Mouse (Mus musculus) lung, postnatal 0 days (tissue): Measurements from ENCODE around the gene Slc24a3. TPM values are rescaled to one million over a fixed set of nuclear protein-coding genes. Genes with fewer than 3 reads are reported as not detected.

ENCODE experiments used
- ATAC-seq: fragments of 200-750 bp; cut with Nextera tagmentation; 2 replicates; pipeline ENCODE4 v1.8.0; 2017; ENCODE audit warnings: moderate library complexity
- DNase-seq: peaks from one replicate; pipeline ENCODE4 v3.0.0-alpha.2; 2016; ENCODE audit warnings: low spot score
- H3K27ac ChIP-seq: fragments of 300-500 bp; sonication (generic); 2 replicates; pipeline ENCODE4 v1.5.1; 2014; ENCODE audit warnings: antibody characterized with exemption, mild to moderate bottlenecking, low read length, mixed read lengths
- H3K27me3 ChIP-seq: fragments of 300-500 bp; sonication (generic); replicated peaks from 2 replicates; pipeline ENCODE4 v1.6.1; 2014; ENCODE audit warnings: low read length, mixed read lengths; ENCODE audit not compliant: insufficient read depth
- H3K36me3 ChIP-seq: fragments of 300-500 bp; sonication (generic); 2 replicates; pipeline ENCODE4 v1.6.1; 2014; ENCODE audit warnings: low read length, mixed read lengths; ENCODE audit not compliant: insufficient read depth
- H3K4me1 ChIP-seq: fragments of 300-500 bp; sonication (generic); 2 replicates; pipeline ENCODE4 v1.6.1; 2014; ENCODE audit warnings: antibody characterized with exemption, low read depth, low read length, mixed read lengths; ENCODE audit not compliant: insufficient read depth
- H3K4me2 ChIP-seq: fragments of 300-500 bp; sonication (generic); replicated peaks from 2 replicates; pipeline ENCODE4 v1.6.1; 2014; ENCODE audit warnings: low read depth, mild to moderate bottlenecking, low read length, moderate library complexity, mixed read lengths
- H3K4me3 ChIP-seq: fragments of 300-500 bp; sonication (generic); 2 replicates; pipeline ENCODE4 v1.5.1; 2014; ENCODE audit warnings: low read depth, low read length
- H3K9ac ChIP-seq: fragments of 300-500 bp; sonication (generic); replicated peaks from 2 replicates; pipeline ENCODE4 v1.6.1; 2014; ENCODE audit warnings: low read depth, mild to moderate bottlenecking
- H3K9me3 ChIP-seq: fragments of 300-500 bp; sonication (generic); 2 replicates; pipeline ENCODE4 v1.6.1; 2016; ENCODE audit warnings: low read length, mixed read lengths
- CTCF ChIP-seq: IDR thresholded peaks from 2 replicates; pipeline ENCODE4 v1.5.1; 2016; ENCODE audit warnings: antibody characterized with exemption, mild to moderate bottlenecking
- EP300 ChIP-seq: IDR thresholded peaks from 2 replicates; pipeline ENCODE4 v1.6.1; 2016; ENCODE audit warnings: antibody characterized with exemption, mild to moderate bottlenecking, control low read depth
- WGBS: fragments of 180-500 bp; shearing (Covaris S2); extraction: QIAGEN DNeasy Blood & Tissue Kit; methylation state at CpG from one replicate; pipeline ENCODE4 v1.1.7; 2014; 5-methylcytosine and 5-hydroxymethylcytosine counted together
- polyA plus RNA-seq: library from polyadenylated mRNA; unstranded; fragments of >200 nt; fragmentation: Nextera tagmentation; extraction: Ambion mirVana; gene quantifications from 2 replicates; pipeline ENCODE4 v1.2.1, GENCODE M21; 2015

The Slc24a3 gene
- polyA plus RNA-seq, 1 experiment from 2014 or later = 2.3 TPM

- no peak overlapping the region for H3K27ac ChIP-seq
- DNase-seq (no peak), ATAC-seq (no peak)
- no peak for TF ChIP-seq EP300
- no peak for TF ChIP-seq CTCF
- H3K9ac ChIP-seq = no peak overlapping the region
- no peak overlapping the region for H3K4me3 ChIP-seq
- H3K27me3 ChIP-seq = no peaks in the 10 kb centered on the region
- H3K9me3 ChIP-seq = no peaks in the 10 kb centered on the region
- WGBS = 80% methylated on average over 3 of the region's 3 CpGs
- no peak overlapping the region for H3K4me2 ChIP-seq
- H3K4me1 ChIP-seq = no peaks in the 10 kb centered on the region
- no peaks in the 10 kb centered on the region for H3K36me3 ChIP-seq
Measured at GRCm38 (mm10) chr2:145656121-145656520, 488.6 kb downstream of the Slc24a3 start.

DNA sequence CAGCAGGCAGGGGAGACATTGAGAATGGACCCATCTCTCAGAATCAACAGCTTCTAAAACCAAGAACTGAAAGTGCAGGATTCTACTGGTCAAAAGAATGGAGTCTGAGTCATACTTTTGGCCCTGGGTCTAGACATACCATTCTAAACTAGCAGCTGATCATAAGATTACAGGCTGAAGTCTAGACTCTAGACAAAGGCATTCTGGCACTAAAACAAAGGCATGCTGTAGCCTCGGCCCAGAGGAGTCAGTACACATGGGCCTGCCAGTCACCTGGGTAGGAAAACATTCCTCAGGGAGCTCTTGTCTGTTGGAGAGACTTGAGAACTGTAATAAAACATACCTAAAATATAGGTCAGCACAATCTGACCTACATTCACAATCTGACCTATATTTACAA is 489.2 kb downstream of the Slc24a3 start:
- Histone ChIP-seq H3K4me3 (no peak overlapping the region), H3K36me3 (no peaks in the 10 kb centered on the region), H3K9ac (no peak overlapping the region), H3K9me3 (no peaks in the 10 kb centered on the region), H3K27me3 (no peaks in the 10 kb centered on the region), H3K4me1 (no peaks in the 10 kb centered on the region), H3K27ac (no peak overlapping the region), H3K4me2 (no peak overlapping the region)
- WGBS = 17% methylated on average over 1 of the region's 1 CpGs
- TF ChIP-seq EP300 = peak; percentile 47; the same call in 1 of the 2 replicates
- no peak for TF ChIP-seq CTCF
- peak; percentile 52 for DNase-seq
- ATAC-seq = peak; percentile 88

GRCm38 (mm10) chr2:145661242-145661641 is 493.7 kb downstream of the Slc24a3 start:
- Histone ChIP-seq H3K9me3 (no peaks in the 10 kb centered on the region), H3K4me2 (no peak overlapping the region), H3K27ac (no peak overlapping the region), H3K9ac (no peak overlapping the region), H3K27me3 (no peaks in the 10 kb centered on the region), H3K36me3 (no peaks in the 10 kb centered on the region), H3K4me1 (no peaks in the 10 kb centered on the region), H3K4me3 (no peak overlapping the region)
- no peak for TF ChIP-seq CTCF
- TF ChIP-seq EP300 = no peak
- DNase-seq (no peak), ATAC-seq (no peak)
- WGBS = 73% methylated on average over 5 of the region's 7 CpGs

GRCm38 (mm10) chr2:145663899-145664298 is 496.3 kb downstream of the Slc24a3 start:
- TF ChIP-seq CTCF (no peak), EP300 (no peak)
- H3K4me1 ChIP-seq = no peaks in the 10 kb centered on the region
- H3K27ac ChIP-seq = no peak overlapping the region
- no peaks in the 10 kb centered on the region for H3K9me3 ChIP-seq
- H3K27me3 ChIP-seq = no peaks in the 10 kb centered on the region
- no peak overlapping the region for H3K4me2 ChIP-seq
- DNase-seq (no peak), ATAC-seq (no peak)
- H3K4me3 ChIP-seq = no peak overlapping the region
- no peak overlapping the region for H3K9ac ChIP-seq
- 78% methylated on average over 7 of the region's 7 CpGs for WGBS
- no peaks in the 10 kb centered on the region for H3K36me3 ChIP-seq

- Histone ChIP-seq H3K27me3 (no peaks in the 10 kb centered on the region), H3K4me2 (no peak overlapping the region), H3K27ac (no peak overlapping the region), H3K9ac (no peak overlapping the region), H3K36me3 (no peaks in the 10 kb centered on the region), H3K9me3 (no peaks in the 10 kb centered on the region), H3K4me1 (no peaks in the 10 kb centered on the region), H3K4me3 (no peak overlapping the region)
- TF ChIP-seq EP300 (no peak), CTCF (no peak)
- DNase-seq = no peak
- ATAC-seq = no peak
- WGBS = 76% methylated on average over 2 of the region's 2 CpGs
Measured at GRCm38 (mm10) chr2:145664311-145664710, 496.8 kb downstream of the Slc24a3 start.

GRCm38 (mm10) chr2:145668135-145668534 is 500.6 kb downstream of the Slc24a3 start:
- 56% methylated on average over 4 of the region's 4 CpGs for WGBS
- TF ChIP-seq CTCF (no peak), EP300 (no peak)
- Histone ChIP-seq H3K9me3 (no peaks in the 10 kb centered on the region), H3K27me3 (no peaks in the 10 kb centered on the region), H3K4me2 (no peak overlapping the region), H3K4me3 (no peak overlapping the region), H3K27ac (no peak overlapping the region), H3K9ac (no peak overlapping the region), H3K36me3 (no peaks in the 10 kb centered on the region), H3K4me1 (no peaks in the 10 kb centered on the region)
- no peak for DNase-seq
- ATAC-seq = no peak

DNA sequence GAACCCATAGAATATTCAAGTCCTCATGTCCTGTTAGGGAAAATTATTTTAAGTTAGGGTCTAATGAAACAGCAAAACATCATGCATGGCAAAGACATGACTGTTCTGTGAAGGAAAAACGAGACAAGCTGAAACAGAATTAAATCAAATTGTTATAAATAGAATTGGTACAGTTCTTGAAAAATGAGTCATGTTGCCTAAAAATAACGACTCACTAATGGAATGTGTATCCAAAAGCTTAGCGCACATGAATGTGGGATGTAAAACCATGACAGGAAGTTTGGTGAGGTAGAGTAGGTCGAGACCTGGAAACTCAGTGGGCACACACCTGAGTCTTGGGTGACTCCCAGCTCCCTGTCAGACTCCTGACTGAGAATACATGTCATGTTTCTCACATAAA is 502.6 kb downstream of the Slc24a3 start:
- H3K4me1 ChIP-seq = no peaks in the 10 kb centered on the region

More for the DNA sequence above, 502.6 kb downstream of the Slc24a3 start:
- Histone ChIP-seq H3K4me2 (no peak overlapping the region), H3K9ac (no peak overlapping the region), H3K27ac (no peak overlapping the region), H3K27me3 (no peaks in the 10 kb centered on the region), H3K9me3 (no peaks in the 10 kb centered on the region), H3K36me3 (no peaks in the 10 kb centered on the region), H3K4me3 (no peak overlapping the region)
- ATAC-seq (no peak), DNase-seq (peak; percentile 24)
- no peak for TF ChIP-seq EP300
- no peak for TF ChIP-seq CTCF
- 64% methylated on average over 4 of the region's 4 CpGs for WGBS
